Mouse (Mus musculus): ENCODE measurements around the gene Dexi. TPM values are rescaled to one million over a fixed set of nuclear protein-coding genes. Genes with fewer than 3 reads are reported as not detected.

Gene Dexi
- polyA plus RNA-seq (2015; fragmentation: Nextera tagmentation; extraction: Ambion mirVana): 15.0 and 17.3 TPM in 2 replicates

- H3K27me3 ChIP-seq: no peaks in the 10 kb centered on the region
- H3K4me3 ChIP-seq: peak within 1 kb of the TSS; percentile 92
- H3K4me2 ChIP-seq: peak within 1 kb of the TSS; percentile 72
- peak; percentile 95 for ATAC-seq
- WGBS: under 1% methylated on average over 50 of the region's 61 CpGs
- no peaks in the 10 kb centered on the region for H3K36me3 ChIP-seq (ENCODE audit: poor library complexity, severe bottlenecking)
- H3K4me1 ChIP-seq: peaks cover 54% of the 10 kb centered on the region
- H3K9me3 ChIP-seq (replicated peaks): no peaks in the 10 kb centered on the region
- H3K27ac ChIP-seq: peak within 1 kb of the TSS; percentile 76
- H3K9ac ChIP-seq: peak within 1 kb of the TSS; percentile 95
These were observed at the start of gene Dexi for GRCm38 (mm10) chr16:10542698-10543365. TSS of gene Dexi (minus strand) at chr16:10543054.

GRCm38 (mm10) chr16:10586546-10586945 lies 43.7 kb upstream of the Dexi start:
- WGBS: 91% methylated on average over 3 of the region's 3 CpGs
- no peak for ATAC-seq
- H3K36me3 ChIP-seq (ENCODE audit: poor library complexity, severe bottlenecking): peaks cover 65% of the 10 kb centered on the region

GRCm38 (mm10) chr16:10585165-10585564 lies 42.3 kb upstream of the Dexi start:
- Histone ChIP-seq H3K9ac (no peak overlapping the region), H3K4me3 (no peak overlapping the region), H3K4me1 (no peaks in the 10 kb centered on the region), H3K9me3 (replicated peaks) (no peaks in the 10 kb centered on the region), H3K36me3 (ENCODE audit: poor library complexity, severe bottlenecking) (peaks cover 76% of the 10 kb centered on the region), H3K27me3 (no peaks in the 10 kb centered on the region), H3K4me2 (no peak overlapping the region), H3K27ac (no peak overlapping the region)
- no peak for ATAC-seq
- 95% methylated on average over 1 of the region's 1 CpGs for whole genome bisulfite sequencing

More at GRCm38 (mm10) chr16:10586546-10586945, 43.7 kb upstream of the Dexi start:
- H3K4me1 ChIP-seq: no peaks in the 10 kb centered on the region
- H3K9me3 ChIP-seq (replicated peaks): no peaks in the 10 kb centered on the region
- H3K27ac ChIP-seq: no peak overlapping the region
- H3K4me2 ChIP-seq: no peak overlapping the region
- H3K27me3 ChIP-seq: no peaks in the 10 kb centered on the region
- no peak overlapping the region for H3K4me3 ChIP-seq
- no peak overlapping the region for H3K9ac ChIP-seq

GRCm38 (mm10) chr16:10581234-10581898 lies 38.5 kb upstream of the Dexi start:
- WGBS: 89% methylated on average over 2 of the region's 2 CpGs
- H3K36me3 ChIP-seq (ENCODE audit: poor library complexity, severe bottlenecking): peaks cover 89% of the 10 kb centered on the region

GRCm38 (mm10) chr16:10578376-10578775 lies 35.5 kb upstream of the Dexi start:
- Histone ChIP-seq H3K4me1 (no peaks in the 10 kb centered on the region), H3K36me3 (ENCODE audit: poor library complexity, severe bottlenecking) (peaks cover 84% of the 10 kb centered on the region), H3K27me3 (no peaks in the 10 kb centered on the region), H3K9ac (no peak overlapping the region), H3K9me3 (replicated peaks) (no peaks in the 10 kb centered on the region), H3K4me3 (no peak overlapping the region), H3K4me2 (no peak overlapping the region), H3K27ac (no peak overlapping the region)
- no peak for ATAC-seq
- WGBS: 85% methylated on average over 1 of the region's 1 CpGs

More at GRCm38 (mm10) chr16:10581234-10581898, 38.5 kb upstream of the Dexi start:
- H3K4me2 ChIP-seq: no peak overlapping the region
- no peak for ATAC-seq
- no peak overlapping the region for H3K4me3 ChIP-seq
- H3K4me1 ChIP-seq: no peaks in the 10 kb centered on the region
- H3K27ac ChIP-seq: no peak overlapping the region
- no peaks in the 10 kb centered on the region for H3K27me3 ChIP-seq
- H3K9me3 ChIP-seq (replicated peaks): no peaks in the 10 kb centered on the region
- H3K9ac ChIP-seq: no peak overlapping the region

- Histone ChIP-seq H3K4me2 (no peak overlapping the region), H3K4me3 (no peak overlapping the region), H3K36me3 (ENCODE audit: poor library complexity, severe bottlenecking) (peaks cover 84% of the 10 kb centered on the region), H3K27ac (no peak overlapping the region; the same call in 1 of the 2 replicates), H3K27me3 (no peaks in the 10 kb centered on the region), H3K9me3 (replicated peaks) (no peaks in the 10 kb centered on the region), H3K4me1 (no peaks in the 10 kb centered on the region), H3K9ac (no peak overlapping the region)
- no peak for ATAC-seq
- 89% methylated on average over 5 of the region's 5 CpGs for WGBS
These were observed 34.7 kb upstream of the Dexi start for GRCm38 (mm10) chr16:10577548-10577947.

GRCm38 (mm10) chr16:10575915-10576314 lies 33.1 kb upstream of the Dexi start:
- Histone ChIP-seq H3K4me1 (no peaks in the 10 kb centered on the region), H3K27me3 (no peaks in the 10 kb centered on the region), H3K4me3 (no peak overlapping the region), H3K9me3 (replicated peaks) (no peaks in the 10 kb centered on the region), H3K9ac (no peak overlapping the region), H3K36me3 (ENCODE audit: poor library complexity, severe bottlenecking) (peaks cover 80% of the 10 kb centered on the region), H3K27ac (no peak overlapping the region), H3K4me2 (no peak overlapping the region)
- WGBS: 95% methylated on average over 4 of the region's 4 CpGs
- ATAC-seq: no peak

- no peak overlapping the region for H3K9ac ChIP-seq
- no peak for ATAC-seq
- H3K9me3 ChIP-seq (replicated peaks): no peaks in the 10 kb centered on the region
- no peak overlapping the region for H3K4me2 ChIP-seq
- no peaks in the 10 kb centered on the region for H3K4me1 ChIP-seq
- H3K27ac ChIP-seq: no peak overlapping the region
- H3K4me3 ChIP-seq: no peak overlapping the region
- WGBS: 80% methylated on average over 2 of the region's 2 CpGs
- H3K27me3 ChIP-seq: no peaks in the 10 kb centered on the region
- H3K36me3 ChIP-seq (ENCODE audit: poor library complexity, severe bottlenecking): peaks cover 78% of the 10 kb centered on the region
These were observed 32.1 kb upstream of the Dexi start for GRCm38 (mm10) chr16:10574936-10575335.

DNA sequence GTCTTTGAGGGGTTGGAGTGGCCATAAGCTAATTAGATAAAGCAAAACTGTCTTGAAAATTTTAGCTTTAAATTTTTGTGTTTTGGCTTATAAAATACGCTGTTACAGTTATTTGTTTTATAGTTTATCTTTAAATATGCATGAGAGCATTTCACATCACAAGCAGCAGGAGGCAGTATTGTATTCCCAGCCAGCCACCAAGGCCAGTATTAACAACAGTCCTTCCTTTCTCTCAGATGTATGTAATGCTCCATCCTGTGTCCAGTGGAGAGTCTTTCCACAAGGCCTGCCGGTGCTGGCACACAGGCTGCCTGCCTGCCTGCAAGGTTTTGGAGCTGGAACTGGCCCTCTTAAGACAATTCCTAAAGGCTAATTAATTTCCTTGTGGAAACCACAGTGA lies 29.0 kb upstream of the Dexi start:
- no peak overlapping the region for H3K27ac ChIP-seq
- H3K9ac ChIP-seq: no peak overlapping the region
- H3K4me2 ChIP-seq: no peak overlapping the region
- H3K27me3 ChIP-seq: no peaks in the 10 kb centered on the region
- WGBS: 54% methylated on average over 2 of the region's 2 CpGs
- no peaks in the 10 kb centered on the region for H3K4me1 ChIP-seq
- peaks cover 72% of the 10 kb centered on the region for H3K36me3 ChIP-seq (ENCODE audit: poor library complexity, severe bottlenecking)
- no peaks in the 10 kb centered on the region for H3K9me3 ChIP-seq (replicated peaks)
- H3K4me3 ChIP-seq: no peak overlapping the region
- no peak for ATAC-seq

DNA sequence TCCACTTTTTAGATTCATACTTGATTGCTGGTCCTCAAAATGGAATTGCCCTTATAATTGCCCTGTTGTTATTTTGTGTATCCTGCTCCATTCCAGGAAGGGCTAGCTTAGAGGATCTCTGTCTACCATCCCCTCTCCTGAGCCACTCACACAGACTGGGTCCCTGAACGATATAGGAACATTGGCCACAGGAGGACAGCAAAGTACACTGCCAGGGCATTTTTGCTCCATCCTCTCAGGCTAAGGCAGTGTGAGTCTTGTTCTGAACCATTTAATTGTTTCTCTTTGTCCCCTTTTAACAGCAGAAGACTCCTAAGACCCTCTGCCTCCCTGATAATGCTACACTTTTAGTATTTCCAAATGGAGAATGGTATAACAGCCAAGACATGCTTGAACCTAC lies 27.9 kb upstream of the Dexi start:
- 85% methylated on average over 1 of the region's 1 CpGs for WGBS
- no peak overlapping the region for H3K27ac ChIP-seq
- no peaks in the 10 kb centered on the region for H3K9me3 ChIP-seq (replicated peaks)
- H3K4me2 ChIP-seq: no peak overlapping the region
- H3K36me3 ChIP-seq (ENCODE audit: poor library complexity, severe bottlenecking): peaks cover 68% of the 10 kb centered on the region
- no peak overlapping the region for H3K9ac ChIP-seq
- 0 out of 2 replicates have a peak, but pooled peaks cover 2% of the 10 kb centered on the region for H3K4me1 ChIP-seq
- no peaks in the 10 kb centered on the region for H3K27me3 ChIP-seq
- no peak for ATAC-seq
- H3K4me3 ChIP-seq: no peak overlapping the region

DNA sequence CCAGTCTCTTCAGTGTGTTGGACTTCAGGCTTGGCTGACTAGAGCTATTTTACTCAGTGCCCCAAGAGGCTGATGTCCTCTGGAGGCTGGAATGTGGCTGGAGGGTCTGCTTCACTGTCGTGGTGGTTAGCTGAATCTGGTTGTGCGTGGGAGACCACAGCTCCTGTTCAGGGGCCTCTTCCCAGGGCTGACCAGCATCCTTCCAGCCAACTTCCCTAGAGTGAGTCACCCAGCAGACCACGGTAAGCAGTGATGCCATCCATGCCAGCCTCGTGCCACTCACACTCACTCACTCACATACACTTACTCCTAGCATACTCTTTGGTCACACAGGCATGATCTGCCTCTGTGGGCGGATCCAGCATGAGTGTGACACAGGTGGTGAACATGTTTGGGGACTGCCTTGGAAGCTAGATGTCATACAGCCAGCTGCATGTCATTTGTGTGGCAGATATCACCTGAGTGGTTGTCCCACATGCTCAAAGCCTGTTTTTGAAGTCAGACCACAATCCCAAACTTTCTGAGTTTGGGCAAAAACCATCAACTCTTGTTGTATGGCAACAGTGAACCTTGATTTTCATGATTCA lies 27.0 kb upstream of the Dexi start:
- no peak overlapping the region for H3K9ac ChIP-seq
- peaks cover 68% of the 10 kb centered on the region for H3K36me3 ChIP-seq (ENCODE audit: poor library complexity, severe bottlenecking)
- no peak overlapping the region for H3K27ac ChIP-seq
- 80% methylated on average over 5 of the region's 5 CpGs for WGBS
- H3K4me3 ChIP-seq: no peak overlapping the region
- no peaks in the 10 kb centered on the region for H3K27me3 ChIP-seq
- no peak for ATAC-seq
- H3K4me2 ChIP-seq: no peak overlapping the region
- 0 out of 2 replicates have a peak, but pooled peaks cover 4% of the 10 kb centered on the region for H3K4me1 ChIP-seq
- H3K9me3 ChIP-seq (replicated peaks): no peaks in the 10 kb centered on the region

GRCm38 (mm10) chr16:10567153-10567552 lies 24.3 kb upstream of the Dexi start:
- whole genome bisulfite sequencing: 91% methylated on average over 4 of the region's 4 CpGs
- no peak for ATAC-seq
- Histone ChIP-seq H3K27me3 (no peaks in the 10 kb centered on the region), H3K4me1 (0 out of 2 replicates have a peak, but pooled peaks cover 4% of the 10 kb centered on the region), H3K9ac (no peak overlapping the region), H3K27ac (no peak overlapping the region), H3K36me3 (ENCODE audit: poor library complexity, severe bottlenecking) (peaks cover 64% of the 10 kb centered on the region), H3K4me3 (no peak overlapping the region), H3K9me3 (replicated peaks) (no peaks in the 10 kb centered on the region), H3K4me2 (no peak overlapping the region)

All from forebrain, embryonic 13.5 days (tissue).